Mouse (Mus musculus): ENCODE results near the gene Fam81a.
A peak's percentile ranks its signal among the peaks of the same experiment; 100 is the strongest.

Fam81a gene

GRCm38 (mm10) chr9:70109279-70109678 lies 33.1 kb downstream of the Fam81a start:
- peak; percentile 52 to 83 for DNase-seq (ENCODE audit: low spot score in 2 of 2)

- no peak for DNase-seq (ENCODE audit: low spot score in 2 of 2)
These were observed 34.2 kb downstream of the Fam81a start for GRCm38 (mm10) chr9:70108151-70108550.

GRCm38 (mm10) chr9:70105573-70105972 lies 36.8 kb downstream of the Fam81a start:
- DNase-seq (ENCODE audit: low spot score in 2 of 2): no peak

- DNase-seq (ENCODE audit: low spot score in 2 of 2): no peak
These were observed 39.3 kb downstream of the Fam81a start for GRCm38 (mm10) chr9:70103106-70103505.

- no peak for DNase-seq (ENCODE audit: low spot score in 2 of 2)
These were observed 44.8 kb downstream of the Fam81a start for GRCm38 (mm10) chr9:70097542-70097941.

- DNase-seq (ENCODE audit: low spot score in 2 of 2): no peak
These were observed 47.3 kb downstream of the Fam81a start for GRCm38 (mm10) chr9:70095016-70095415.

GRCm38 (mm10) chr9:70090541-70090940 lies 51.8 kb downstream of the Fam81a start:
- DNase-seq (ENCODE audit: low spot score in 2 of 2): no peak

- no peak for DNase-seq (ENCODE audit: low spot score in 2 of 2)
These were observed 53.6 kb downstream of the Fam81a start for GRCm38 (mm10) chr9:70088786-70089096.

- DNase-seq (ENCODE audit: low spot score in 2 of 2): no peak
These were observed 54.1 kb downstream of the Fam81a start for GRCm38 (mm10) chr9:70088041-70088785.

GRCm38 (mm10) chr9:70087379-70087778 lies 55.0 kb downstream of the Fam81a start:
- DNase-seq (ENCODE audit: low spot score in 2 of 2): no peak

GRCm38 (mm10) chr9:70086091-70086490 lies 56.3 kb downstream of the Fam81a start:
- no peak for DNase-seq (ENCODE audit: low spot score in 2 of 2)

GRCm38 (mm10) chr9:70084107-70084506 lies 58.3 kb downstream of the Fam81a start:
- no peak for DNase-seq (ENCODE audit: low spot score in 2 of 2)

- no peak for DNase-seq (ENCODE audit: low spot score in 2 of 2)
These were observed 59.8 kb downstream of the Fam81a start for GRCm38 (mm10) chr9:70082357-70083204.

- DNase-seq (ENCODE audit: low spot score in 2 of 2): no peak
These were observed 60.6 kb downstream of the Fam81a start for GRCm38 (mm10) chr9:70081767-70082166.

- no peak for DNase-seq (ENCODE audit: low spot score in 2 of 2)
These were observed 61.4 kb downstream of the Fam81a start for GRCm38 (mm10) chr9:70080976-70081375.

GRCm38 (mm10) chr9:70080027-70080800 lies 62.1 kb downstream of the Fam81a start:
- no peak for DNase-seq (ENCODE audit: low spot score in 2 of 2)

- no peak for DNase-seq (ENCODE audit: low spot score in 2 of 2)
These were observed 64.3 kb downstream of the Fam81a start for GRCm38 (mm10) chr9:70078034-70078433.

- no peak for DNase-seq (ENCODE audit: low spot score in 2 of 2)
These were observed 65.2 kb downstream of the Fam81a start for GRCm38 (mm10) chr9:70077170-70077569.

GRCm38 (mm10) chr9:70072387-70072786 lies 70.0 kb downstream of the Fam81a start:
- no peak for DNase-seq (ENCODE audit: low spot score in 2 of 2)

GRCm38 (mm10) chr9:70069961-70070435 lies 72.4 kb downstream of the Fam81a start:
- no peak for DNase-seq (ENCODE audit: low spot score in 2 of 2)

- DNase-seq (ENCODE audit: low spot score in 2 of 2): no peak
These were observed 74.9 kb downstream of the Fam81a start for GRCm38 (mm10) chr9:70067497-70067896.

GRCm38 (mm10) chr9:70062012-70062411 lies 80.3 kb downstream of the Fam81a start:
- DNase-seq (ENCODE audit: low spot score in 2 of 2): no peak
